13 mouse cellular contexts compared by ENCODE assay signal in the genomic region with DNA sequence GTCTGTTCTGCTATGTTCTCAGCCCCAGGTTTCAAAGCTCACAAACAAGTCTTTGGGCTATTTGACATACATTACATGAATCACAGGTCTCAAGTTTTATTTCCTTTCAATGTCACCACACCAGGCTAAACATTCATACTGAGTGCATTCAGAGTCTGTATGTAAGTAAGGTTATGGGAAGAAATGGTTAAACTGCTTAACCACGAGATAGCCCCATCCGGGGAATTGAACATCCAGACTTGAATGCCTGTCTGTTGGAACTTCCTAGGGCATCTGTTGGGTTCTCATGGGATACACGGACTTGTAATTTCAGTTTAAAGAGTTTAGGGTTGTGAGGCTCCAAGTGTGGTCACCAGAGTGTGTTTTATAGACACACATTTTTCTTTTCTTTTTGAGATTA.
"Had no signal": no experiment of that assay in that cellular context is flagged by ENCODE, and none has a peak within 500 bp of the region (broad histone marks: within the 10 kb centered on the region; RNA-seq: fewer than 3 reads in every experiment).

No protein-coding gene starts in this region.

- H3K4me3 ChIP-seq: layer of hippocampus, adult 2 months; limb, embryonic 12.5 days; liver, embryonic 13.5 days; lung, embryonic 15.5 days; myocyte; neural tube, embryonic 15.5 days had no signal

- H3K27me3 ChIP-seq: limb, embryonic 12.5 days; liver, embryonic 13.5 days; lung, embryonic 15.5 days; neural tube, embryonic 15.5 days had no signal

- H3K4me2 ChIP-seq: limb, embryonic 12.5 days; liver, embryonic 13.5 days; lung, embryonic 15.5 days; neural tube, embryonic 15.5 days had no signal

- DNase-seq: kidney, postnatal 10 days; kidney, postnatal 4 days; liver; liver, embryonic 13.5 days; liver, postnatal 0 days; right cerebral cortex, adult 18-20 months; right cerebral cortex, postnatal 25 days; thymus, postnatal 36 days had no signal

- H3K27ac ChIP-seq: layer of hippocampus, adult 2 months; limb, embryonic 12.5 days; liver, embryonic 13.5 days; lung, embryonic 15.5 days; neural tube, embryonic 15.5 days had no signal

- H3K9ac ChIP-seq: limb, embryonic 12.5 days; liver, embryonic 13.5 days; liver, postnatal 0 days; lung, embryonic 15.5 days; neural tube, embryonic 15.5 days had no signal

- ATAC-seq: liver, postnatal 0 days had no signal

- H3K9me3 ChIP-seq: limb, embryonic 12.5 days; liver, embryonic 13.5 days; lung, embryonic 15.5 days; neural tube, embryonic 15.5 days had no signal
